8 mouse cellular contexts compared by ENCODE assay signal in the genomic region with DNA sequence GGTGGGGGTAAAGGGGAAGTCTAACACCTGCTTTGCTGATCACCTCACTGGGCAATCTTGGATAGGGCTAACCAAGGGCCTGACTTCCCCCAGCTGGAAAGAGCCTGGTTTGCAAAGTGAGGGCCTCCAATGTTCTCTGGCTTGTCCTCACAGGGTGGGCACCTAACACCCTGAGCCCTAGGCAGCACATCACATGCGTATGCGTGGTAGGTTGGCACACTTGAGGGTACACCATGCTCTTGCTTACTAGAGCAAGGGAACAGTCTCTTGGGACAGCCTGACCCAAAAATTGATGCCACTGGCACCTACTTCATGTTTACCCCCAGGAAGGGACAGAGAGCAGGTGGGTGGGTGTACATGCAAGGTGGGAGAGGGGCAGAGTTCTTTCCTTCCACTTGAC. TPM values are rescaled to one million over a fixed set of nuclear protein-coding genes. Genes with fewer than 3 reads are reported as not detected.
A peak's percentile ranks its signal among the peaks of the same experiment; 100 is the strongest.
DNase-seq lines count a peak whose midpoint lies in the region; ATAC-seq and TF ChIP-seq lines count a peak whose summit lies in the region.

No protein-coding gene starts in this region.

- H3K27ac ChIP-seq in heart, embryonic 12.5 days (ENCODE audit: poor library complexity, severe bottlenecking) = no peak overlapping the region
- H3K27ac ChIP-seq in hindbrain, embryonic 10.5 days = peak overlapping the region; percentile 87
- no peak overlapping the region for H3K27ac ChIP-seq in midbrain, embryonic 12.5 days (replicated peaks)
- no peak overlapping the region for H3K27ac ChIP-seq in kidney, embryonic 16.5 days (ENCODE audit: low read length)

- TF ChIP-seq CTCF in G1E (IDR thresholded peaks at IDR 0.05; ENCODE audit: low read depth, low read length) = no peak

- H3K4me3 ChIP-seq in heart, embryonic 12.5 days = peak overlapping the region; percentile 85
- H3K4me3 ChIP-seq in G1E (ENCODE audit: low read depth, low read length) = peak overlapping the region; percentile 94
- H3K4me3 ChIP-seq in hindbrain, embryonic 10.5 days = peak overlapping the region; percentile 74
- peak overlapping the region; percentile 76 for H3K4me3 ChIP-seq in midbrain, embryonic 12.5 days
- no peak overlapping the region for H3K4me3 ChIP-seq in kidney, embryonic 16.5 days (ENCODE audit: low read length)

- no peak for DNase-seq in heart, adult 11 months
- no peak for DNase-seq in G1E (ENCODE audit: low spot score)
- no peak for DNase-seq in hindbrain, embryonic 10.5 days (ENCODE audit: low spot score)
- no peak for DNase-seq in gastrocnemius, postnatal 25 days
- no peak for DNase-seq in thymus, postnatal 0 days (ENCODE audit: low spot score)

- H3K9me3 ChIP-seq in heart, embryonic 12.5 days (replicated peaks) = no peaks in the 10 kb centered on the region
- H3K9me3 ChIP-seq in G1E (replicated peaks) = no peaks in the 10 kb centered on the region
- H3K9me3 ChIP-seq in hindbrain, embryonic 10.5 days = no peaks in the 10 kb centered on the region
- H3K9me3 ChIP-seq in midbrain, embryonic 12.5 days = no peaks in the 10 kb centered on the region
- no peaks in the 10 kb centered on the region for H3K9me3 ChIP-seq in kidney, embryonic 16.5 days (ENCODE audit: low read length)

- H3K27me3 ChIP-seq in heart, embryonic 12.5 days (replicated peaks) = peaks cover 46% of the 10 kb centered on the region
- H3K27me3 ChIP-seq in G1E (ENCODE audit: insufficient read depth, low read length) = peaks cover 2% of the 10 kb centered on the region; the same call in 1 of the 2 replicates
- peaks cover 51% of the 10 kb centered on the region for H3K27me3 ChIP-seq in hindbrain, embryonic 10.5 days (ENCODE audit: insufficient read depth, poor library complexity, severe bottlenecking)
- H3K27me3 ChIP-seq in midbrain, embryonic 12.5 days = peaks cover 41% of the 10 kb centered on the region
- H3K27me3 ChIP-seq in kidney, embryonic 16.5 days (ENCODE audit: insufficient read depth, low read length) = peaks cover 22% of the 10 kb centered on the region

- H3K4me2 ChIP-seq in heart, embryonic 12.5 days = peak overlapping the region; percentile 100
- peak overlapping the region; percentile 86 for H3K4me2 ChIP-seq in midbrain, embryonic 12.5 days (replicated peaks)
- no peak overlapping the region for H3K4me2 ChIP-seq in kidney, embryonic 16.5 days (replicated peaks; ENCODE audit: low read depth, low read length)

- no peak for ATAC-seq in heart, embryonic 12.5 days (ENCODE audit: insufficient number of reproducible peaks, low FRiP score)
- no peak for ATAC-seq in G1E (ENCODE audit: extremely low read depth, insufficient number of reproducible peaks, low FRiP score, poor library complexity, severe bottlenecking)
- no peak for ATAC-seq in midbrain, embryonic 12.5 days (ENCODE audit: low FRiP score, low read depth)
- no peak for ATAC-seq in kidney, embryonic 16.5 days (ENCODE audit: low FRiP score, low TSS enrichment)

- no peak overlapping the region for H3K9ac ChIP-seq in heart, embryonic 12.5 days
- H3K9ac ChIP-seq in midbrain, embryonic 12.5 days (replicated peaks) = 0 out of 2 replicates have a peak overlapping the region, but pooled peaks have one; percentile 88
- no peak overlapping the region for H3K9ac ChIP-seq in kidney, embryonic 16.5 days (replicated peaks; ENCODE audit: low read length)

- 82% methylated on average over 2 of the region's 2 CpGs for WGBS in heart, embryonic 12.5 days
- 93% methylated on average over 2 of the region's 2 CpGs for WGBS in hindbrain, embryonic 10.5 days
- 92% methylated on average over 2 of the region's 2 CpGs for WGBS in midbrain, embryonic 12.5 days
- WGBS in kidney, embryonic 16.5 days = 90% methylated on average over 2 of the region's 2 CpGs

- no peaks in the 10 kb centered on the region for H3K36me3 ChIP-seq in heart, embryonic 12.5 days
- peaks cover 44% of the 10 kb centered on the region for H3K36me3 ChIP-seq in G1E (replicated peaks)
- H3K36me3 ChIP-seq in hindbrain, embryonic 10.5 days = no peaks in the 10 kb centered on the region
- no peaks in the 10 kb centered on the region for H3K36me3 ChIP-seq in midbrain, embryonic 12.5 days
- no peaks in the 10 kb centered on the region for H3K36me3 ChIP-seq in kidney, embryonic 16.5 days (ENCODE audit: insufficient read depth, low read length)

- H3K4me1 ChIP-seq in heart, embryonic 12.5 days (replicated peaks) = peaks cover 19% of the 10 kb centered on the region
- peaks cover 81% of the 10 kb centered on the region for H3K4me1 ChIP-seq in G1E (ENCODE audit: insufficient read depth, low read depth, low read length)
- peaks cover 67% of the 10 kb centered on the region for H3K4me1 ChIP-seq in hindbrain, embryonic 10.5 days (replicated peaks)
- H3K4me1 ChIP-seq in midbrain, embryonic 12.5 days = peaks cover 23% of the 10 kb centered on the region
- H3K4me1 ChIP-seq in kidney, embryonic 16.5 days (ENCODE audit: insufficient read depth, low read length) = peaks cover 23% of the 10 kb centered on the region

RNA-seq across cellular contexts. Expression of gene Spns2, which starts 2.0 kb away (rescaled TPM):
- 3.3 and 3.5 TPM in 2 replicates for polyA plus RNA-seq in heart, embryonic 12.5 days (2016; fragmentation: Nextera tagmentation; extraction: Ambion mirVana)
- 129 and 145 TPM in 2 replicates for total RNA-seq in G1E (2014; fragmentation: Nextera tagmentation)
- 29.3 and 40.8 TPM in 2 replicates for total RNA-seq in G1E (2017)
- polyA plus RNA-seq in G1E (2012) = 69.2 and 113 TPM in 2 replicates
- 4.0 and 5.5 TPM in 2 replicates for polyA plus RNA-seq in hindbrain, embryonic 10.5 days (2016; fragmentation: Nextera tagmentation; extraction: Ambion mirVana)
- 6.8 and 9.4 TPM in 2 replicates for polyA plus RNA-seq in midbrain, embryonic 12.5 days (2016; fragmentation: Nextera tagmentation; extraction: Ambion mirVana)
- 2.5 and 3.3 TPM in 2 replicates for polyA plus RNA-seq in kidney, embryonic 16.5 days (2015; fragmentation: Nextera tagmentation; extraction: Ambion mirVana)
- 10 to 100 TPM; 12.4 to 16.9 TPM for total RNA-seq in gastrocnemius, postnatal 25 days (2021)
- polyA plus RNA-seq in thymus, postnatal 0 days (2015; fragmentation: Nextera tagmentation; extraction: Ambion mirVana) = 1.4 and 1.5 TPM in 2 replicates

RNA-seq across cellular contexts. Expression of gene Mybbp1a, which starts 46.6 kb away (rescaled TPM):
- polyA plus RNA-seq in heart, embryonic 12.5 days (2016; fragmentation: Nextera tagmentation; extraction: Ambion mirVana) = 99.5 and 106 TPM in 2 replicates
- total RNA-seq in G1E (2014; fragmentation: Nextera tagmentation) (496 and 593 TPM in 2 replicates), G1E (2017) (96.8 and 125 TPM in 2 replicates)
- 195 and 253 TPM in 2 replicates for polyA plus RNA-seq in G1E (2012)
- polyA plus RNA-seq in hindbrain, embryonic 10.5 days (2016; fragmentation: Nextera tagmentation; extraction: Ambion mirVana) = 148 and 215 TPM in 2 replicates
- 136 and 138 TPM in 2 replicates for polyA plus RNA-seq in midbrain, embryonic 12.5 days (2016; fragmentation: Nextera tagmentation; extraction: Ambion mirVana)
- 175 and 177 TPM in 2 replicates for polyA plus RNA-seq in kidney, embryonic 16.5 days (2015; fragmentation: Nextera tagmentation; extraction: Ambion mirVana)
- 10 to 100 TPM; 52.1 to 56.5 TPM for total RNA-seq in gastrocnemius, postnatal 25 days (2021)
- polyA plus RNA-seq in thymus, postnatal 0 days (2015; fragmentation: Nextera tagmentation; extraction: Ambion mirVana) = 124 and 128 TPM in 2 replicates

RNA-seq across cellular contexts. Expression of gene Ggt6, which starts 52.4 kb away (rescaled TPM):
- not detected in 2 replicates for polyA plus RNA-seq in heart, embryonic 12.5 days (2016; fragmentation: Nextera tagmentation; extraction: Ambion mirVana)
- total RNA-seq in G1E (2014; fragmentation: Nextera tagmentation) (not detected in 2 replicates), G1E (2017) (0.05 TPM in 1 of 2 replicates, not detected in the other)
- polyA plus RNA-seq in G1E (2012) = not detected in 2 replicates
- not detected in 2 replicates for polyA plus RNA-seq in hindbrain, embryonic 10.5 days (2016; fragmentation: Nextera tagmentation; extraction: Ambion mirVana)
- not detected in 2 replicates for polyA plus RNA-seq in midbrain, embryonic 12.5 days (2016; fragmentation: Nextera tagmentation; extraction: Ambion mirVana)
- polyA plus RNA-seq in kidney, embryonic 16.5 days (2015; fragmentation: Nextera tagmentation; extraction: Ambion mirVana) = 1.6 and 2.2 TPM in 2 replicates
- under 1 TPM; 0.38 TPM for total RNA-seq in gastrocnemius, postnatal 25 days (2021)
- polyA plus RNA-seq in thymus, postnatal 0 days (2015; fragmentation: Nextera tagmentation; extraction: Ambion mirVana) = 1.0 and 1.1 TPM in 2 replicates
